Mouse (Mus musculus): ENCODE results near the gene Zfand2a. TPM values are rescaled to one million over a fixed set of nuclear protein-coding genes. Genes with fewer than 3 reads are reported as not detected.
A peak's percentile ranks its signal among the peaks of the same experiment; 100 is the strongest.

The Zfand2a gene
- 10 to 100 TPM; 10.0 to 11.7 TPM for total RNA-seq (2021)
- long read RNA-seq, experiment 1, partial matches to known transcripts, result 1 of 4 reads
- long read RNA-seq, experiment 1, other reads (novel, unspliced or antisense), result 0 of 4 reads
- long read RNA-seq, experiment 2, partial matches to known transcripts, result 0 of 4 reads
- long read RNA-seq, experiment 2, other reads (novel, unspliced or antisense), result 2 of 4 reads

GRCm38 (mm10) chr5:139484185-139484814 lies at the start of gene Zfand2a:
TSS of gene Zfand2a (minus strand) at chr5:139484549.
- peak; percentile 98 for DNase-seq

- DNase-seq, result no peak
Observed at GRCm38 (mm10) chr5:139528851-139529250, 44.5 kb upstream of the Zfand2a start.

- DNase-seq, result no peak
Observed at GRCm38 (mm10) chr5:139521987-139522386, 37.6 kb upstream of the Zfand2a start.

GRCm38 (mm10) chr5:139520069-139520834 lies 35.9 kb upstream of the Zfand2a start:
- DNase-seq, result no peak

- peak; percentile 22 for DNase-seq
Observed at GRCm38 (mm10) chr5:139516281-139516680, 31.9 kb upstream of the Zfand2a start.

GRCm38 (mm10) chr5:139512201-139512600 lies 27.9 kb upstream of the Zfand2a start:
- DNase-seq, result no peak

GRCm38 (mm10) chr5:139510682-139511366 lies 26.5 kb upstream of the Zfand2a start:
- no peak for DNase-seq

- DNase-seq, result no peak
Observed at GRCm38 (mm10) chr5:139506207-139506606, 21.9 kb upstream of the Zfand2a start.

- peak; percentile 87 for DNase-seq
Observed at GRCm38 (mm10) chr5:139505073-139505606, 20.8 kb upstream of the Zfand2a start.

GRCm38 (mm10) chr5:139502281-139502680 lies 17.9 kb upstream of the Zfand2a start:
- DNase-seq, result no peak

- no peak for DNase-seq
Observed at GRCm38 (mm10) chr5:139498791-139499190, 14.4 kb upstream of the Zfand2a start.

GRCm38 (mm10) chr5:139496939-139497338 lies 12.6 kb upstream of the Zfand2a start:
- DNase-seq, result no peak

- DNase-seq, result no peak
Observed at GRCm38 (mm10) chr5:139495019-139495669, 10.8 kb upstream of the Zfand2a start.

GRCm38 (mm10) chr5:139493690-139494089 lies 9.3 kb upstream of the Zfand2a start:
- no peak for DNase-seq

- no peak for DNase-seq
Observed at GRCm38 (mm10) chr5:139491348-139491747, 7.0 kb upstream of the Zfand2a start.

- DNase-seq, result no peak
Observed at GRCm38 (mm10) chr5:139490131-139490530, 5.8 kb upstream of the Zfand2a start.

GRCm38 (mm10) chr5:139483171-139483848 lies 1.0 kb downstream of the Zfand2a start:
- DNase-seq, result no peak

GRCm38 (mm10) chr5:139480406-139480805 lies 3.9 kb downstream of the Zfand2a start:
- DNase-seq, result no peak

GRCm38 (mm10) chr5:139479088-139479487 lies 5.3 kb downstream of the Zfand2a start:
- no peak for DNase-seq

GRCm38 (mm10) chr5:139474741-139475140 lies 9.6 kb downstream of the Zfand2a start:
- no peak for DNase-seq

- no peak for DNase-seq
Observed at GRCm38 (mm10) chr5:139467998-139468397, 16.4 kb downstream of the Zfand2a start.

Measured in gastrocnemius, postnatal 10 days (tissue).